Mouse (Mus musculus): Measurements from ENCODE around the gene Gli2. TPM values are rescaled to one million over a fixed set of nuclear protein-coding genes. Genes with fewer than 3 reads are reported as not detected.

The Gli2 gene
- polyA plus RNA-seq, 2 experiments = 23.0 to 31.5 TPM

DNA sequence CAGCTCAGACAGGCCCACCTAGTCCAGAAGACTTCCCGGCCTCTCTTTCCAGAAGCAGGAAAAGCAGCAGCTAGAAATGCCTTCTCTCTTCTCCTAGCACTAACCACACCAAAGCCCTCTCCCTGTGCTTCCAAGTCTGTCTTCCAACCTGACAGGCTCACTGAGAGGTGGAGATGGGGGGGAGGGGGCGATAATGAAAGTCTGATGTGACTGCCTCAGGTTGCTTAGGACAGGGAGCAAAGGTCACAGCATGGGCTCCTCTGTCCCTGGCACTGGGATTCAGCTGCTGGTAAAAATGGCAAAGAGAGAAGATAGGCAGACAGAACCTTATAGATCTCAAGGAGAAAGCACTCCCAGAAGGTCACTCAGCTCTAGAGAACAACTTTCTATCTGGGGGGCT is 70.0 kb downstream of the Gli2 start:
- TF ChIP-seq POLR2A (IDR thresholded peaks at IDR 0.05; ENCODE audit: borderline replicate concordance, extremely low read depth, insufficient read depth, insufficient read length) = no peak
- Histone ChIP-seq H3K27me3 (ENCODE audit: control insufficient read depth, insufficient read depth, low read length) (no peaks in the 10 kb centered on the region), H3K4me3 (replicated peaks; ENCODE audit: low read length) (no peak overlapping the region), H3K27ac (replicated peaks; ENCODE audit: low read depth, low read length) (peak overlapping the region; percentile 88), H3K36me3 (ENCODE audit: control insufficient read depth, insufficient read depth, low read length) (peaks cover 15% of the 10 kb centered on the region), H3K9me3 (ENCODE audit: control insufficient read depth, low read length) (no peaks in the 10 kb centered on the region), H3K4me1 (ENCODE audit: control insufficient read depth, insufficient read depth, low read length) (peaks cover 48% of the 10 kb centered on the region), H3K9ac (ENCODE audit: low read depth, low read length, severe bottlenecking) (no peak overlapping the region; the same call in 1 of the 2 replicates), H3K4me2 (replicated peaks; ENCODE audit: low read depth, low read length, severe bottlenecking) (peak overlapping the region; percentile 48; the same call in 1 of the 2 replicates)
- DNase-seq (ENCODE audit: low spot score) (no peak), ATAC-seq (ENCODE audit: low FRiP score, low read depth) (no peak)
- WGBS = 33% methylated on average over 2 of the region's 2 CpGs

DNA sequence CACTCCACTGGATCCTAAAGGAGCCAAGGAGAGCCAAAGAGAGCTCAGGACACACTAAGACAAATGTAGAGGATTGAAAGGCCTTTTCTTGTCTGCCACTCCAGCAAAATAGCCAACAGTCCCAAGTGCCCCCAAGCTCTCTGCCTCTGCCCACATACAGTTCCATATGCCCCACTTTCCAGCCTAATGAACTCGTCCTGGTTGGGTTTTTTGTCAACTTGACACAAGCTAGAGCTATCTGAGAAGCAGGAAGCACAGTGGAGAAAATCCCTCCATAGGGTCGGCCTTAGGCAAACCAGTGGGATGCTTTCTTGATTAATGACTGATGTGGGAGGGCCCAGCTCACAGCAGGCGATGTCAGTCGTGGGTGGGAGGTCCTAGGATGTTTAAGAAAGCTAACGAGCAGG is 70.6 kb downstream of the Gli2 start:
- H3K36me3 ChIP-seq (ENCODE audit: control insufficient read depth, insufficient read depth, low read length) = peaks cover 12% of the 10 kb centered on the region
- ATAC-seq (ENCODE audit: low FRiP score, low read depth) (peak; percentile 28), DNase-seq (ENCODE audit: low spot score) (peak; percentile 41)
- peaks cover 51% of the 10 kb centered on the region for H3K4me1 ChIP-seq (ENCODE audit: control insufficient read depth, insufficient read depth, low read length)
- TF ChIP-seq POLR2A (IDR thresholded peaks at IDR 0.05; ENCODE audit: borderline replicate concordance, extremely low read depth, insufficient read depth, insufficient read length) = no peak
- H3K4me3 ChIP-seq (replicated peaks; ENCODE audit: low read length) = peak overlapping the region; percentile 14
- peak overlapping the region; percentile 48 for H3K4me2 ChIP-seq (replicated peaks; ENCODE audit: low read depth, low read length, severe bottlenecking)
- H3K9me3 ChIP-seq (ENCODE audit: control insufficient read depth, low read length) = no peaks in the 10 kb centered on the region
- peak overlapping the region; percentile 88 for H3K27ac ChIP-seq (replicated peaks; ENCODE audit: low read depth, low read length)
- H3K27me3 ChIP-seq (ENCODE audit: control insufficient read depth, insufficient read depth, low read length) = no peaks in the 10 kb centered on the region
- H3K9ac ChIP-seq (ENCODE audit: low read depth, low read length, severe bottlenecking) = no peak overlapping the region
- WGBS = 10% methylated on average over 5 of the region's 5 CpGs

DNA sequence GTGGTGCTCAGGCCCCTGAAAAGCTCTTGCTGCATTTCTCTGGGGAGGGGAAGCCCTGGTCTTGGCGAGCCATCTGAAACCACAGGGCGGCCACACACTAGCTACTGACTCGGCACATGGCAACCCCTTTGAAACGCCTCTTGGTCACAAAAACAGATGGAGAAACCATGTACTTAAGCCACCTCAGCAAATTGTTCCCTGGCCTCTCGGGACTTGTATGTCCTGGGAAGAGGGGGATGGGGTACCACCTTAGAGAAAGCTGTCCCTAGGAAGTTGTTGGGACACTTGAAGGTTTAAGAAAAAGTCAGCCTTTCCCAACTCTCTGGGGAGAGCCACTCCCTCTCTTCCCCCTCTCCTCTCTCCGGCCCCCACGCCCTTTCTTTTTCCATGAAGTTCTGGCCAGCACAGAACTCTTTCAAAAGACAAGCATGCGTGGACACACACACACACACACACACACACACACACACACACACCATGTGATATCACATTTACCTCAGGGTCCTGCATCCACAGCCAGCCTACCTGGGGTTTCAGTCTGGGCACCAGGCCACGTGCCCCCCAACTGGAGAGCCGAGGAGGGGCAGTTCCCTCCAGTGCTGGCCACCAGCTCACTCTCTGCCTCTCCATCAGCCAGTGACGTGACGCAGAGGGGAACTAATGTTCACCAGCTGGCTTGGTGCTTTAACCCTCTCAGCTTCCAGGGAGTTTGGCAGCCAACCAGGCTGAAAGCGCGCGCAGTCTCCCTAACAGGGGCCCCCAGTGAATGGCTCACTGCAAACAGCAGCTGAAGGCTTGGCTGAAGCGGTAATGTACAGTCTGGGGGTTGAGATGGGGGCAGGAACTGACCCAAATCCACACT is 71.2 kb downstream of the Gli2 start:
- Histone ChIP-seq H3K27ac (replicated peaks; ENCODE audit: low read depth, low read length) (peak overlapping the region; percentile 88), H3K36me3 (ENCODE audit: control insufficient read depth, insufficient read depth, low read length) (peaks cover 10% of the 10 kb centered on the region), H3K9ac (ENCODE audit: low read depth, low read length, severe bottlenecking) (peak overlapping the region; percentile 4; the same call in 1 of the 2 replicates), H3K27me3 (ENCODE audit: control insufficient read depth, insufficient read depth, low read length) (no peaks in the 10 kb centered on the region), H3K4me2 (replicated peaks; ENCODE audit: low read depth, low read length, severe bottlenecking) (peak overlapping the region; percentile 48), H3K9me3 (ENCODE audit: control insufficient read depth, low read length) (no peaks in the 10 kb centered on the region), H3K4me1 (ENCODE audit: control insufficient read depth, insufficient read depth, low read length) (peaks cover 56% of the 10 kb centered on the region), H3K4me3 (replicated peaks; ENCODE audit: low read length) (peak overlapping the region; percentile 14)
- peak; percentile 92 for ATAC-seq (ENCODE audit: low FRiP score, low read depth)
- WGBS = 6% methylated on average over 16 of the region's 16 CpGs
- DNase-seq (ENCODE audit: low spot score) = peak; percentile 98
- no peak for TF ChIP-seq POLR2A (IDR thresholded peaks at IDR 0.05; ENCODE audit: borderline replicate concordance, extremely low read depth, insufficient read depth, insufficient read length)

DNA sequence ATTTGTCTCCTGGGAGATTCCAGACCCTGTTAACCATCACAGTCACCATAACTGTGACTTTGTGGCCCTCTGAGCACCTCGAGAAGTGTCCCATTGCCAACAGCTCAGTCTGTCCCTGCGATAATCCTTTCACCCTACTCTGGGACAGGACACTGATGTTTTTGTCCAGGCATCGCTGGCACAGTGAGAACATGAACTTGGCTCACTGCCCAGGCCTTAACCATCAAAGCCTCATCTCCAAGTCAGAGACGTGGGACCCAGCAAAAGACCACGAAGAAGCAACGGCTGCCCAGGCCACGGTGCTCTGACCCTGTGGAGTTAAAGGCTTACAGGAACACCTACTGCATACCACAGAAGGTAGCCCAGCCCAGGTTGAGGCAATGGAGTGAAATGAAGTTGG is 72.8 kb downstream of the Gli2 start:
- H3K27ac ChIP-seq (replicated peaks; ENCODE audit: low read depth, low read length) = 0 out of 2 replicates have a peak overlapping the region, but pooled peaks have one; percentile 5
- 56% methylated on average over 7 of the region's 7 CpGs for WGBS
- H3K4me2 ChIP-seq (replicated peaks; ENCODE audit: low read depth, low read length, severe bottlenecking) = no peak overlapping the region

DNA sequence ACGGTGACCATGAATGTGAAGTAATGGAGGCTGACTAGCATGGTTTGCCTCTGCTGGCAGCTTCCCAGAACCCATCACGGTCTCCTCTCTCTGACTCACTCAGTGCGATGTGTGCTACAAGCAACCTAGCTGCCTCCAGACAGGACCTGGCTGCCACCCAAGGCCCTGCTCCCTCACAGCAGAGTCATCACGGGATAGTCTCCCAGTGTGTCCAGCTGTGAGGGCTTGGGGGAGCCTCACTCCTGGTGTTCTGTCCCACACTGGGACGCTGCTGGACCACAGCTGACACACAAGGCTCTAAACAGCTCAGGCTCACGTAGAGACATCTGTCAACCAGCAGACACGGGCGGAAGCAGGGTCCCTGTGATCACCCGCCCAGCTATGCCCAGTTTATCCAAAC is 76.8 kb downstream of the Gli2 start:
- WGBS = 45% methylated on average over 9 of the region's 9 CpGs
- peak; percentile 56 for ATAC-seq (ENCODE audit: low FRiP score, low read depth)
- peak; percentile 69 for DNase-seq (ENCODE audit: low spot score)

More for the DNA sequence above, 72.8 kb downstream of the Gli2 start:
- H3K4me1 ChIP-seq (ENCODE audit: control insufficient read depth, insufficient read depth, low read length) = peaks cover 65% of the 10 kb centered on the region
- H3K36me3 ChIP-seq (ENCODE audit: control insufficient read depth, insufficient read depth, low read length) = peaks cover 4% of the 10 kb centered on the region; the same call in 1 of the 2 replicates
- no peak for TF ChIP-seq POLR2A (IDR thresholded peaks at IDR 0.05; ENCODE audit: borderline replicate concordance, extremely low read depth, insufficient read depth, insufficient read length)
- no peaks in the 10 kb centered on the region for H3K9me3 ChIP-seq (ENCODE audit: control insufficient read depth, low read length)
- H3K27me3 ChIP-seq (ENCODE audit: control insufficient read depth, insufficient read depth, low read length) = no peaks in the 10 kb centered on the region
- no peak overlapping the region for H3K4me3 ChIP-seq (replicated peaks; ENCODE audit: low read length)
- no peak for ATAC-seq (ENCODE audit: low FRiP score, low read depth)
- H3K9ac ChIP-seq (ENCODE audit: low read depth, low read length, severe bottlenecking) = no peak overlapping the region
- no peak for DNase-seq (ENCODE audit: low spot score)

More for the DNA sequence above, 76.8 kb downstream of the Gli2 start:
- H3K4me3 ChIP-seq (replicated peaks; ENCODE audit: low read length) = no peak overlapping the region
- H3K36me3 ChIP-seq (ENCODE audit: control insufficient read depth, insufficient read depth, low read length) = peaks cover 29% of the 10 kb centered on the region
- peaks cover 30% of the 10 kb centered on the region for H3K4me1 ChIP-seq (ENCODE audit: control insufficient read depth, insufficient read depth, low read length)
- no peaks in the 10 kb centered on the region for H3K9me3 ChIP-seq (ENCODE audit: control insufficient read depth, low read length)
- H3K4me2 ChIP-seq (replicated peaks; ENCODE audit: low read depth, low read length, severe bottlenecking) = no peak overlapping the region
- 0 out of 2 replicates have a peak overlapping the region, but pooled peaks have one; percentile 43 for H3K27ac ChIP-seq (replicated peaks; ENCODE audit: low read depth, low read length)
- H3K9ac ChIP-seq (ENCODE audit: low read depth, low read length, severe bottlenecking) = peak overlapping the region; percentile 34; the same call in 1 of the 2 replicates
- no peak for TF ChIP-seq POLR2A (IDR thresholded peaks at IDR 0.05; ENCODE audit: borderline replicate concordance, extremely low read depth, insufficient read depth, insufficient read length)
- H3K27me3 ChIP-seq (ENCODE audit: control insufficient read depth, insufficient read depth, low read length) = no peaks in the 10 kb centered on the region
